Comparison of ENCODE assay signal across 8 mouse cellular contexts in genomic region chr13:105053618-105054017, GRCm38 (mm10). TPM values are rescaled to one million over a fixed set of nuclear protein-coding genes. Genes with fewer than 3 reads are reported as not detected.
DNase-seq lines count a peak whose midpoint lies in the region; ATAC-seq lines count a peak whose summit lies in the region.

No protein-coding gene starts in this region.

- peaks cover 6% of the 10 kb centered on the region; the same call in 1 of the 2 replicates for H3K4me1 ChIP-seq in lung, embryonic 15.5 days
- peaks cover 15% of the 10 kb centered on the region for H3K4me1 ChIP-seq in heart, embryonic 15.5 days (replicated peaks)
- no peaks in the 10 kb centered on the region for H3K4me1 ChIP-seq in limb, embryonic 11.5 days (ENCODE audit: control insufficient read depth, insufficient read depth, low read length)

- peaks cover 16% of the 10 kb centered on the region for H3K27me3 ChIP-seq in lung, embryonic 15.5 days
- H3K27me3 ChIP-seq in heart, embryonic 15.5 days, result 0 out of 2 replicates have a peak, but pooled peaks cover 2% of the 10 kb centered on the region
- peaks cover 28% of the 10 kb centered on the region; the same call in 1 of the 2 replicates for H3K27me3 ChIP-seq in limb, embryonic 11.5 days (ENCODE audit: control insufficient read depth, insufficient read depth, low read length)

- peak overlapping the region; percentile 92 for H3K4me2 ChIP-seq in lung, embryonic 15.5 days
- H3K4me2 ChIP-seq in heart, embryonic 15.5 days, result peak overlapping the region; percentile 90
- peak overlapping the region; percentile 90 for H3K4me2 ChIP-seq in limb, embryonic 11.5 days (ENCODE audit: low read depth, severe bottlenecking)

- H3K9me3 ChIP-seq in lung, embryonic 15.5 days, result no peaks in the 10 kb centered on the region
- H3K9me3 ChIP-seq in heart, embryonic 15.5 days (replicated peaks), result no peaks in the 10 kb centered on the region
- no peaks in the 10 kb centered on the region for H3K9me3 ChIP-seq in limb, embryonic 11.5 days (ENCODE audit: control insufficient read depth, low read length)

- no peak for DNase-seq in lung, postnatal 14 days
- peak; percentile 30 for DNase-seq in embryo, embryonic 11 days
- peak; percentile 38 for DNase-seq in limb, embryonic 11.5 days (ENCODE audit: low spot score)
- DNase-seq in retina, embryonic 14.5 days (ENCODE audit: low spot score), result peak; percentile 26
- no peak for DNase-seq in adipocyte (ENCODE audit: low spot score)
- no peak for DNase-seq in gastrocnemius, adult 8-10 months (ENCODE audit: low spot score in 2 of 2)

- peak overlapping the region; percentile 36; the same call in 1 of the 2 replicates for H3K9ac ChIP-seq in lung, embryonic 15.5 days
- H3K9ac ChIP-seq in heart, embryonic 15.5 days, result peak overlapping the region; percentile 69
- peak overlapping the region; percentile 53; the same call in 1 of the 2 replicates for H3K9ac ChIP-seq in limb, embryonic 11.5 days (ENCODE audit: low read length)

- H3K36me3 ChIP-seq in lung, embryonic 15.5 days, result no peaks in the 10 kb centered on the region
- no peaks in the 10 kb centered on the region for H3K36me3 ChIP-seq in heart, embryonic 15.5 days
- no peaks in the 10 kb centered on the region for H3K36me3 ChIP-seq in limb, embryonic 11.5 days (ENCODE audit: control insufficient read depth, insufficient read depth, low read length)

- WGBS in lung, embryonic 15.5 days, result 3% methylated on average over 12 of the region's 12 CpGs
- 4% methylated on average over 12 of the region's 12 CpGs for WGBS in heart, embryonic 15.5 days
- WGBS in limb, embryonic 11.5 days, result under 1% methylated on average over 12 of the region's 12 CpGs

- ATAC-seq in lung, embryonic 15.5 days (ENCODE audit: borderline replicate concordance, extremely low read depth, low FRiP score, low TSS enrichment), result no peak
- ATAC-seq in heart, embryonic 15.5 days (replicated peaks; ENCODE audit: insufficient number of reproducible peaks, insufficient read depth, low FRiP score, low read depth), result peak; percentile 58
- ATAC-seq in limb, embryonic 11.5 days (ENCODE audit: insufficient number of reproducible peaks, low FRiP score, low TSS enrichment, low read depth), result no peak

- H3K4me3 ChIP-seq in lung, embryonic 15.5 days, result peak overlapping the region; percentile 55
- peak overlapping the region; percentile 70 for H3K4me3 ChIP-seq in heart, embryonic 15.5 days
- H3K4me3 ChIP-seq in limb, embryonic 11.5 days (ENCODE audit: low read depth, low read length), result peak overlapping the region; percentile 54

- H3K27ac ChIP-seq in lung, embryonic 15.5 days, result no peak overlapping the region
- peak overlapping the region; percentile 69 for H3K27ac ChIP-seq in heart, embryonic 15.5 days
- no peak overlapping the region for H3K27ac ChIP-seq in limb, embryonic 11.5 days (replicated peaks; ENCODE audit: low read depth, low read length)

RNA-seq across cellular contexts. Expression of gene Rgs7bp, which starts 1.1 kb away (rescaled TPM):
- 1.0 and 1.1 TPM in 2 replicates for polyA plus RNA-seq in lung, embryonic 15.5 days (2015; fragmentation: Nextera tagmentation; extraction: Ambion mirVana)
- polyA plus RNA-seq in heart, embryonic 15.5 days (2015; fragmentation: Nextera tagmentation; extraction: Ambion mirVana), result 2.7 and 3.2 TPM in 2 replicates
- polyA plus RNA-seq in limb, embryonic 11.5 days (2014; fragmentation: Nextera tagmentation; extraction: Ambion mirVana), result 0.35 and 0.38 TPM in 2 replicates
- total RNA-seq in gastrocnemius, adult 8-10 months (2022), result under 1 TPM; 0.61 to 0.80 (median 0.68) TPM

RNA-seq across cellular contexts. Expression of gene 4933425L06Rik, which starts 28.3 kb away (rescaled TPM):
- not detected in 2 replicates for polyA plus RNA-seq in lung, embryonic 15.5 days (2015; fragmentation: Nextera tagmentation; extraction: Ambion mirVana)
- not detected in 2 replicates for polyA plus RNA-seq in heart, embryonic 15.5 days (2015; fragmentation: Nextera tagmentation; extraction: Ambion mirVana)
- polyA plus RNA-seq in limb, embryonic 11.5 days (2014; fragmentation: Nextera tagmentation; extraction: Ambion mirVana), result not detected in 2 replicates
- total RNA-seq in gastrocnemius, adult 8-10 months (2022), result not detected

Comparison
In these comparisons a context has a peak if more than half of its experiments do, and no peak if none do; other contexts are left out.
1. DNase-seq: peak in embryo, embryonic 11 days (single experiment), limb, embryonic 11.5 days (single experiment) and retina, embryonic 14.5 days (single experiment); none in lung, postnatal 14 days (single experiment), adipocyte (single experiment) and gastrocnemius, adult 8-10 months (0 of 2).
2. Peak in every context shown above with its lines, with median percentiles within 50 percentile points of each other: H3K4me2 ChIP-seq, H3K4me3 ChIP-seq and H3K9ac ChIP-seq.